Mouse (Mus musculus) embryo, embryonic 10.5 days (tissue): ENCODE data around the gene Tnrc6b.

Experiments used
- DNase-seq: peaks from one replicate; pipeline ENCODE4 v3.0.0-alpha.2; 2015; ENCODE audit warnings: low spot score

Gene Tnrc6b

GRCm38 (mm10) chr15:80975666-80976065 is 264.6 kb downstream of the Tnrc6b start:
- no peak for DNase-seq

GRCm38 (mm10) chr15:80977620-80978334 is 266.7 kb downstream of the Tnrc6b start, which contains the start of gene Sgsm3:
TSS of gene Sgsm3 (plus strand) at chr15:80977765.
- DNase-seq, result peak; percentile 87

DNA sequence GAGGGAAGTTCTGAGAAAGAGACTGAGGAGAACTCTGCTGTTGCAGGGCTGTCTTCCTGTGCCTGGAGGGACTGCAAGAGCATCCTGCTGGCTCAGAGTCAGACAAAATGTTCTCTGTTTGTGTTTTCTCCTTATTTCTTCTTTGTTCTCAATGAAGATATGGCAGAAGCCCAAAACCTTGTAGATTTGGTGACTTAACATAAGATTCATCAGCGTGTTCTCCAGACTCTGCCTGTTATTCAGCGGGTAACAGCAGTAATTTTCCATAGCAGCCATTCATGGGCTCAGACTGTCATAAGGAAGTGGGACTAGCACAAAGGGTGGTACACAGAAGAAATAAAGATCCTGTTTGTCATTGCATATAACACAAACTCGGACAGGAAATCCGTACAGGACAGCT is 268.5 kb downstream of the Tnrc6b start:
- DNase-seq, result no peak

- no peak for DNase-seq
Measured at GRCm38 (mm10) chr15:80981176-80981575, 270.1 kb downstream of the Tnrc6b start.

GRCm38 (mm10) chr15:80983264-80983663 is 272.2 kb downstream of the Tnrc6b start:
- no peak for DNase-seq

DNA sequence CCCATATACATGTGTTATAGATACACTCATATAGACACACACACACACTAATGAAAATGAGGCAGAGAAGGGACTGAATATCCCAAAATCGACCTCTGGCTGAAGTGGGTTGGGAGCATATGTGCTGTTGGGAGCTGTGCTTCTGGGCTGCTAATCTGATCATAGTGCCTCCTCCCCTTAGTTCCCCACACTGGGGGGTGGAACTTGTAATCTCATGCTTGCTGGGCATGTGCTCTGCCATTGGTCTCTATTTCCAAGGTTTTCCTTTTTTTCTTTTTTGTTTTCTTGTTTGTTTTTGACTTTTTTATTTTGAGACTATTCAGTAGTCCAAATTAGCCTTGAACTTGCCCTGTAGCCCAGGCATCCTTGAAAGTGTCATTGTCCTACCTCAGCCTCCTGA is 277.2 kb downstream of the Tnrc6b start:
- no peak for DNase-seq

DNA sequence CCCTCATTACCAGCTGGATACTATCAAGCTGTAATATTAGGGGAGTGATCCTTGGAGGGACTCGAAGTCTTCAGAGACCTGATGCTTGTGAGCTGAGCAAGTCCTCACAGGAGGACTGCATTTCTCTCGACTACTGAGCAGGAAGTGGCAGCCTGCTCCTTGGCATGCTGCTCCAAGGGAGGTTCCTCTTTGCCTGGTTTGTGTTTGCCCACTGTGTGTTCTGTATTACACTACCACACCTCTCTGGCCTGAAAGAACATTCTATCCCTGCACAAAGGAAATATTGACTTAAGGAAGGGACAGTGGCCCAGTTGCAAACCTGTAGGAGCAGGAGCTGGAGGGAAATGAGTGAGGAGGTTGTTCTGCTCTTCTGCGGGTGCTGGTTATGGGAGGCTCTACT is 278.6 kb downstream of the Tnrc6b start:
- no peak for DNase-seq
